Mouse (Mus musculus) MEL (cell line): ENCODE data around the gene Tmem167b. TPM values are rescaled to one million over a fixed set of nuclear protein-coding genes. Genes with fewer than 3 reads are reported as not detected.

Source experiments
- DNase-seq: peaks from one replicate; pipeline ENCODE4 v3.0.0; 2011; ENCODE audit warnings: low read depth, low spot score
- H3K27ac ChIP-seq: 2 replicates; pipeline ENCODE4 v1.5.1; 2012; ENCODE audit warnings: low read depth, mild to moderate bottlenecking, control low read depth, low read length, moderate library complexity; ENCODE audit not compliant: control insufficient read depth
- H3K27me3 ChIP-seq, 2 experiments: fragments of 150-350 bp in 1 of 2; sonication (generic) in 1 of 2; 2 replicates each; pipeline ENCODE4 v1.6.1; 2012; ENCODE audit warnings: low read length in 2 of 2, mild to moderate bottlenecking in 2 of 2, improper control_type of control experiment in 1 of 2, moderate library complexity in 1 of 2; ENCODE audit not compliant: insufficient read depth in 2 of 2, control insufficient read depth in 1 of 2
- H3K36me3 ChIP-seq, 2 experiments: 2 replicates each; pipeline ENCODE4 v1.6.1; 2012 to 2014; ENCODE audit warnings: low read length in 2 of 2, improper control_type of control experiment in 1 of 2, inconsistent platforms in 1 of 2, mild to moderate bottlenecking in 1 of 2; ENCODE audit not compliant: insufficient read depth in 2 of 2, control insufficient read depth in 1 of 2
- H3K4me1 ChIP-seq, 2 experiments: fragments of 150-350 bp in 1 of 2; sonication (generic) in 1 of 2; 2 replicates each; pipeline ENCODE4 v1.6.1; 2012; ENCODE audit warnings: low read length in 2 of 2, improper control_type of control experiment in 1 of 2, mild to moderate bottlenecking in 1 of 2; ENCODE audit not compliant: insufficient read depth in 2 of 2, control insufficient read depth in 1 of 2
- H3K4me3 ChIP-seq, 2 experiments: fragments of 150-350 bp in 1 of 2; sonication (generic) in 1 of 2; 2 replicates each; pipeline ENCODE4 v1.5.1; 2012; ENCODE audit warnings: low read depth in 2 of 2, low read length in 2 of 2, mild to moderate bottlenecking in 2 of 2, moderate library complexity in 2 of 2, control low read depth in 1 of 2, improper control_type of control experiment in 1 of 2; ENCODE audit not compliant: control insufficient read depth in 1 of 2, insufficient read depth in 1 of 2
- H3K79me2 ChIP-seq: 2 replicates; pipeline ENCODE4 v1.6.1; 2012; ENCODE audit warnings: mild to moderate bottlenecking, low read length, moderate library complexity; ENCODE audit not compliant: control insufficient read depth, poor library complexity, insufficient read depth
- H3K9ac ChIP-seq: 2 replicates; pipeline ENCODE4 v1.6.1; 2012; ENCODE audit warnings: low read depth, mild to moderate bottlenecking, control low read depth, low read length, moderate library complexity; ENCODE audit not compliant: control insufficient read depth, poor library complexity, severe bottlenecking
- H3K9me3 ChIP-seq: fragments of 150-350 bp; sonication (generic); replicated peaks from 2 replicates; pipeline ENCODE4 v1.6.1; 2012; ENCODE audit warnings: mild to moderate bottlenecking, low read length, improper control_type of control experiment, moderate library complexity; ENCODE audit not compliant: insufficient read depth
- CHD1 ChIP-seq: IDR thresholded peaks from 2 replicates; pipeline ENCODE4 v1.6.1; 2012; ENCODE audit warnings: low read depth, mild to moderate bottlenecking, inconsistent platforms, low read length, improper control_type of control experiment
- CTCF ChIP-seq, 3 experiments: IDR thresholded peaks in 2 of 3; conservative IDR thresholded peaks in 1 of 3; 2 replicates each; pipeline ENCODE4 v1.5.1; 2011 to 2012; ENCODE audit warnings: low read length in 3 of 3, low read depth in 2 of 3, mild to moderate bottlenecking in 2 of 3, improper control_type of control experiment in 1 of 3, inconsistent platforms in 1 of 3, mixed read lengths in 1 of 3, moderate library complexity in 1 of 3; ENCODE audit not compliant: control insufficient read depth in 1 of 3, insufficient read depth in 1 of 3, poor library complexity in 1 of 3, severe bottlenecking in 1 of 3
- HCFC1 ChIP-seq: IDR thresholded peaks from 2 replicates; pipeline ENCODE4 v1.6.1; 2012; ENCODE audit warnings: low read depth, mild to moderate bottlenecking, inconsistent platforms, low read length, improper control_type of control experiment, moderate library complexity
- KAT2A ChIP-seq: conservative IDR thresholded peaks from 2 replicates; pipeline ENCODE4 v1.6.1; 2012; ENCODE audit warnings: low read depth, low read length, improper control_type of control experiment, inconsistent platforms
- MAX ChIP-seq: IDR thresholded peaks from 2 replicates; pipeline ENCODE4 v1.6.1; 2011; ENCODE audit warnings: low read length, improper control_type of control experiment
- MAZ ChIP-seq: IDR thresholded peaks from 2 replicates; pipeline ENCODE4 v1.6.1; 2012; ENCODE audit warnings: low read depth, mild to moderate bottlenecking, inconsistent platforms, low read length, improper control_type of control experiment
- NELFE ChIP-seq: IDR thresholded peaks from 2 replicates; pipeline ENCODE4 v1.6.1; 2011; ENCODE audit warnings: low read depth, low read length, improper control_type of control experiment
- NRF1 ChIP-seq: IDR thresholded peaks from 2 replicates; pipeline ENCODE4 v1.6.1; 2014; ENCODE audit warnings: low read depth, mild to moderate bottlenecking, inconsistent platforms, low read length, improper control_type of control experiment, moderate library complexity; ENCODE audit not compliant: poor library complexity, insufficient read depth, severe bottlenecking
- RAD21 ChIP-seq: IDR thresholded peaks from 2 replicates; pipeline ENCODE4 v1.6.1; 2011; ENCODE audit warnings: mild to moderate bottlenecking, low read depth, low read length, improper control_type of control experiment
- SIN3A ChIP-seq: IDR thresholded peaks from 2 replicates; pipeline ENCODE4 v1.6.1; 2012; ENCODE audit warnings: low read length, improper control_type of control experiment, inconsistent platforms
- TAL1 ChIP-seq: IDR thresholded peaks from 2 replicates; pipeline ENCODE4 v1.6.1; 2012; ENCODE audit warnings: mild to moderate bottlenecking, inconsistent platforms, low read length, moderate library complexity, mixed read lengths
- TBP ChIP-seq: IDR thresholded peaks from 2 replicates; pipeline ENCODE4 v1.8.0; 2011; ENCODE audit warnings: low read depth, low read length, improper control_type of control experiment
- TCF12 ChIP-seq: IDR thresholded peaks from 2 replicates; pipeline ENCODE4 v1.6.1; 2014; ENCODE audit warnings: low read depth, mild to moderate bottlenecking, inconsistent platforms, low read length, improper control_type of control experiment, moderate library complexity
- UBTF ChIP-seq: IDR thresholded peaks from 2 replicates; pipeline ENCODE4 v1.6.1; 2012; ENCODE audit warnings: low read depth, mild to moderate bottlenecking, inconsistent platforms, low read length, improper control_type of control experiment, moderate library complexity, borderline replicate concordance; ENCODE audit not compliant: insufficient read depth
- ZC3H11A ChIP-seq: IDR thresholded peaks from 2 replicates; pipeline ENCODE4 v1.6.1; 2012; ENCODE audit warnings: low read depth, mild to moderate bottlenecking, inconsistent platforms, low read length, improper control_type of control experiment
- ZKSCAN1 ChIP-seq: IDR thresholded peaks from 2 replicates; pipeline ENCODE4 v1.6.1; 2012; ENCODE audit warnings: low read depth, mild to moderate bottlenecking, inconsistent platforms, low read length, improper control_type of control experiment, moderate library complexity
- ZMIZ1 ChIP-seq: IDR thresholded peaks from 2 replicates; pipeline ENCODE4 v1.6.1; 2012; ENCODE audit warnings: low read depth, mild to moderate bottlenecking, inconsistent platforms, low read length, improper control_type of control experiment, moderate library complexity
- polyA plus RNA-seq, 2 experiments: library from polyadenylated mRNA; stranded (reverse) in 1 of 2; unstranded in 1 of 2; fragments of >175 nt in 1 of 2; fragments of >200 nt in 1 of 2; gene quantifications; 2 replicates each; pipeline versions ENCODE4 v1.2.1 to v1.2.4; 2012; ENCODE audit warnings: low replicate concordance in 2 of 2, low read depth in 1 of 2; ENCODE audit not compliant: insufficient read length in 2 of 2, insufficient read depth in 1 of 2, missing spikeins in 1 of 2
- total RNA-seq: library from RNA; depleted of rRNA; stranded (reverse); fragments of 300-350 nt; gene quantifications from 2 replicates; pipeline ENCODE4 v1.2.3, GENCODE M21; 2012

Gene Tmem167b
- total and polyA plus RNA-seq, 3 experiments: 15.9 to 20.8 TPM; not detected in 1

- H3K27ac ChIP-seq: no peak overlapping the region
- H3K27me3 ChIP-seq: peaks cover 6 to 7% of the 10 kb centered on the region in 2 experiments; a peak in 3 of 4 replicates
- no peaks in the 10 kb centered on the region for H3K9me3 ChIP-seq
- H3K4me1 ChIP-seq: no peaks in the 10 kb centered on the region
- H3K79me2 ChIP-seq: no peaks in the 10 kb centered on the region
- TF ChIP-seq TAL1 (no peak), ZMIZ1 (no peak), UBTF (no peak), CHD1 (no peak)
- no peak overlapping the region for H3K4me3 ChIP-seq
- H3K9ac ChIP-seq: no peak overlapping the region
- H3K36me3 ChIP-seq: no peaks in the 10 kb centered on the region
- no peak for DNase-seq
Observed at GRCm38 (mm10) chr3:108518276-108518675, 44.0 kb downstream of the Tmem167b start.

- no peaks in the 10 kb centered on the region for H3K9me3 ChIP-seq
- H3K27me3 ChIP-seq: peaks cover 7 to 15% of the 10 kb centered on the region in 2 experiments
- H3K36me3 ChIP-seq: no peaks in the 10 kb centered on the region
- H3K9ac ChIP-seq: no peak overlapping the region
- no peak overlapping the region for H3K4me3 ChIP-seq
- no peaks in the 10 kb centered on the region for H3K79me2 ChIP-seq
- no peak for TF ChIP-seq TCF12
- TF ChIP-seq HCFC1: no peak
- no peak for TF ChIP-seq KAT2A
- no peak for TF ChIP-seq NRF1
- TF ChIP-seq NELFE: no peak
- TF ChIP-seq SIN3A: no peak
- H3K4me1 ChIP-seq: no peaks in the 10 kb centered on the region
- no peak overlapping the region for H3K27ac ChIP-seq
- no peak for DNase-seq
Observed at GRCm38 (mm10) chr3:108513465-108513864, 48.8 kb downstream of the Tmem167b start.

- Histone ChIP-seq H3K27ac (no peak overlapping the region), H3K36me3 (no peaks in the 10 kb centered on the region), H3K79me2 (no peaks in the 10 kb centered on the region), H3K4me3 (no peak overlapping the region), H3K9ac (no peak overlapping the region), H3K27me3 (peaks cover 10 to 18% of the 10 kb centered on the region in 2 experiments), H3K9me3 (no peaks in the 10 kb centered on the region), H3K4me1 (no peaks in the 10 kb centered on the region)
- no peak for DNase-seq
- TF ChIP-seq SIN3A (no peak), MAX (no peak), TAL1 (no peak), CHD1 (no peak), ZKSCAN1 (no peak), RAD21 (no peak), TBP (no peak), ZC3H11A (no peak), CTCF (IDR thresholded peaks at IDR 0.05 in 2 of 3, conservative IDR thresholded peaks at IDR 0.05 in 1 of 3; ENCODE audit: control insufficient read depth in 1 of 3, insufficient read depth in 1 of 3, low read depth in 2 of 3, low read length in 3 of 3, poor library complexity in 1 of 3, severe bottlenecking in 1 of 3) (no peak), NELFE (no peak), MAZ (no peak)
Observed at GRCm38 (mm10) chr3:108510716-108511483, 51.4 kb downstream of the Tmem167b start.
